Mouse (Mus musculus): ENCODE measurements around the gene Acap2.

DNA sequence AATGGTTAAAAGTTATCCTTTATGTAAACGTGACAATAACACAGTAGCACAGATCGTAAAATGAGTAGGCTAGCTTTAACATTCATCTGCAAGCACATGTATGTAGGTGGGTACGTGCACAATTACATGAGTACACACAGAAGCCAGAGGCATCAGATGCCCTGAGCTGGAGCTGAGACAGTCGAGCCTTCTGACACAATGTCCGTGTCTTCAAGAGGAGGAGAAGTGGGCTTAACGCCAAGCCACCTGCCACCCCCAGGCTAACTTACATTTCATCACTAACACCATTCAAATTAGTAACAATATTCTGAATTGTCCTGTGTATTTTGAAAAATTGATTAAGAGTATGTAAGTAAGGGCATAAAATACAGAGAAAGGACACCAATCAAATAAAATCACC, 40.6 kb downstream of the Acap2 start:
- TF ChIP-seq GATA1 (IDR thresholded peaks at IDR 0.05; ENCODE audit: low read length) (no peak), TAL1 (IDR thresholded peaks at IDR 0.05; ENCODE audit: low read length) (no peak)
